Mouse (Mus musculus) heart, embryonic 14.5 days (tissue): ENCODE results near the gene Tmem206. TPM values are rescaled to one million over a fixed set of nuclear protein-coding genes. Genes with fewer than 3 reads are reported as not detected.

ENCODE experiments used
- ATAC-seq: fragments of 200-750 bp; cut with Nextera tagmentation; 2 replicates; pipeline ENCODE4 v1.8.0; 2017; ENCODE audit warnings: low read depth, moderate TSS enrichment; ENCODE audit not compliant: insufficient number of reproducible peaks, insufficient read depth, low FRiP score
- H3K27ac ChIP-seq, 2 experiments: fragments of 200-500 bp in 1 of 2; fragments of 300-500 bp in 1 of 2; sonication (generic) in 1 of 2; replicated peaks in 1 of 2; 2 replicates each; pipeline ENCODE4 v1.5.1; 2012 to 2014; ENCODE audit warnings: low read depth in 2 of 2, low read length in 2 of 2, control low read depth in 1 of 2, mild to moderate bottlenecking in 1 of 2, mixed read lengths in 1 of 2; ENCODE audit not compliant: control insufficient read depth in 1 of 2, insufficient read depth in 1 of 2
- H3K27me3 ChIP-seq: fragments of 300-500 bp; sonication (generic); 2 replicates; pipeline ENCODE4 v1.6.1; 2014; ENCODE audit warnings: mild to moderate bottlenecking, low read length, control low read depth; ENCODE audit not compliant: control insufficient read depth, insufficient read depth
- H3K36me3 ChIP-seq: fragments of 300-500 bp; sonication (generic); 2 replicates; pipeline ENCODE4 v1.6.1; 2014; ENCODE audit warnings: mild to moderate bottlenecking, control low read depth, low read length, mixed read lengths; ENCODE audit not compliant: control insufficient read depth, insufficient read depth
- H3K4me1 ChIP-seq, 2 experiments: fragments of 200-500 bp in 1 of 2; fragments of 300-500 bp in 1 of 2; sonication (generic) in 1 of 2; 2 replicates each; pipeline ENCODE4 v1.6.1; 2012 to 2014; ENCODE audit warnings: low read length in 2 of 2, control low read depth in 1 of 2, mixed read lengths in 1 of 2; ENCODE audit not compliant: control insufficient read depth in 2 of 2, insufficient read depth in 2 of 2
- H3K4me2 ChIP-seq: fragments of 300-500 bp; sonication (generic); 2 replicates; pipeline ENCODE4 v1.6.1; 2014; ENCODE audit warnings: mild to moderate bottlenecking, low read length
- H3K4me3 ChIP-seq, 2 experiments: fragments of 200-500 bp in 1 of 2; fragments of 300-500 bp in 1 of 2; sonication (generic) in 1 of 2; 2 replicates each; pipeline ENCODE4 v1.5.1; 2012 to 2014; ENCODE audit warnings: low read length in 2 of 2, mild to moderate bottlenecking in 2 of 2, control low read depth in 1 of 2, low read depth in 1 of 2, moderate library complexity in 1 of 2; ENCODE audit not compliant: control insufficient read depth in 1 of 2, insufficient read depth in 1 of 2
- H3K9ac ChIP-seq: fragments of 300-500 bp; sonication (generic); 2 replicates; pipeline ENCODE4 v1.6.1; 2014; ENCODE audit warnings: mild to moderate bottlenecking, low read length
- H3K9me3 ChIP-seq: fragments of 300-500 bp; sonication (generic); 2 replicates; pipeline ENCODE4 v1.6.1; 2016; ENCODE audit warnings: low read length, control low read depth; ENCODE audit not compliant: control insufficient read depth
- WGBS: fragments of 180-500 bp; shearing (Covaris S2); extraction: QIAGEN DNeasy Blood & Tissue Kit; methylation state at CpG from one replicate; pipeline ENCODE4 v1.1.7; 2014; 5-methylcytosine and 5-hydroxymethylcytosine counted together
- polyA plus RNA-seq: library from polyadenylated mRNA; unstranded; fragments of >200 nt; fragmentation: Nextera tagmentation; extraction: Ambion mirVana; gene quantifications from 2 replicates; pipeline ENCODE4 v1.2.1, GENCODE M21; 2014

Tmem206 gene
- polyA plus RNA-seq, 1 experiment from 2014 or later: 20.9 TPM

DNA sequence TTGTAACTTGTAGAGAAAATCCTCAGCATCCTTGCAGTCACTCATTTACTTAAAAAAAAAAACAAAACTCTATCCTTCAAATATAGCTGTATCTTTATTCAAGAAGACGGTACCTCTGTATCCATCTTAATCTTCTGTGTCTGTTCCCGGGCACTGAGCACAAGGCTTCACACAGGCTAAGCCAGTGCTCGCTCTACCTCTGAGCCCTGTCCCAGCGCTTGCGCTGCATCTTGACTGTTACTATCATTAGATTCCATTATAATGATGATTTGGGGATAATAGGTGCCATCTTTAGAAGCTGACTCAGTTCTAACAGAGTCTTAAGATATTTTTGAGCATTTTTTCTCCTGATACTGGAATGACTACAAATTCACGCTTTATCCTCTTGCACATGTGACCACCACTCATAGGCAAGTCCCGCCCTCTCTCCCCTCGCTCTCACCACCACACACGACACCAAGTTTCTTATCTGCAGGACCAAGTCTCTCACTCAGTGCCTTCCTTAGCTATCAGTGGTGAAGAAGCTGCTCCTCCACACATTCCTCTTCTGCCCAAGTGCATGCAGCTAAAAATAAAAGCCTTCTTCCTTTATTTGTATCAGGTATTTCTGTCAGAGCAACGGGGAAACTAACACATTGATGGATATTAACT lies 49.4 kb downstream of the Tmem206 start:
- H3K4me3 ChIP-seq: no peak overlapping the region
- peaks cover 15% of the 10 kb centered on the region; the same call in 1 of the 2 replicates for H3K36me3 ChIP-seq
- WGBS: 49% methylated on average over 10 of the region's 10 CpGs
- H3K9ac ChIP-seq: no peak overlapping the region
- H3K27me3 ChIP-seq: no peaks in the 10 kb centered on the region
- H3K4me2 ChIP-seq: peak overlapping the region; percentile 9
- no peak for ATAC-seq
- no peaks in the 10 kb centered on the region for H3K9me3 ChIP-seq
- H3K4me1 ChIP-seq: peaks cover 9 to 32% of the 10 kb centered on the region in 2 experiments
- H3K27ac ChIP-seq: 0 out of 4 replicates have a peak overlapping the region, but pooled peaks of 1 of the 2 experiments have one; percentile 1

DNA sequence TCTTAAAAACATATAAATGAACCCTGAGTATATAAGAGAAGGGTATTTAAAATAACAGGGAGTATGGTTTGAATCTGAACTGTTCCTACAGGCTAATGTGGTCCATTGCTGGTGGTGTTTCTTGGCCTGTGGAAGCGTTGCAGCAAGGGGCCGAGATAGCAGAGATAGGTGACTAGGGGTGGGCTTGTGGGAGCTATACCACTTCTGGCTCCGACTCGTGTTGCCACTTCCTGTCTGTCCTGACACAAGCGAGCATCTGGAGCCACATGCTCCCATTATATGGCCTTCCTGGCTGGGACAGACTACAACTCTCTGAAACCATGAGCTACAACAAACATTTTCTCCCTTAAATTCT lies 49.9 kb downstream of the Tmem206 start:
- no peak overlapping the region for H3K9ac ChIP-seq
- whole genome bisulfite sequencing: 30% methylated on average over 5 of the region's 5 CpGs
- peak overlapping the region; percentile 9 for H3K4me2 ChIP-seq
- no peak for ATAC-seq
- H3K4me3 ChIP-seq: no peak overlapping the region
- no peaks in the 10 kb centered on the region for H3K9me3 ChIP-seq
- no peaks in the 10 kb centered on the region for H3K27me3 ChIP-seq
- H3K4me1 ChIP-seq: peaks cover 9 to 32% of the 10 kb centered on the region in 2 experiments
- H3K27ac ChIP-seq: no peak overlapping the region
- H3K36me3 ChIP-seq: peaks cover 12% of the 10 kb centered on the region; the same call in 1 of the 2 replicates

DNA sequence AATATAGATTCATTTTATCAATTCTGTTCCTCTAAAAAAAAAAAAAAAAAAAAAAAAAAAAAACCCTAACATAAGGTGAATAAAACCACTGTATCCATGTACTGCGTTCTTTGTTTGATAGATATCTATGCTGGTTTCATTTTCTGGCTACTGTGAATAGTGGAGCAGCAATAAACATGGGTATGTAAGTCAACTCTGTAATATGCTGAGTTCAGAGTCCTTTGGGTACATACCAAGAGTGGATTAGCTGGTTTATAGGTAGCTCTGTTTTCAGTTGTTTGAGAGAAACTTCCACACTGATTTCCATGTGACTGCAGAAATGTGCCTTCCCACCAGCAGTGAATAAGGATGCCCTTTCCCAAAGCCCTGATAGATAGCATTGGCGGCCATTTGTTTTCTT lies 52.4 kb downstream of the Tmem206 start:
- Histone ChIP-seq H3K4me2 (no peak overlapping the region), H3K36me3 (no peaks in the 10 kb centered on the region), H3K27me3 (no peaks in the 10 kb centered on the region), H3K9ac (no peak overlapping the region), H3K4me3 (no peak overlapping the region), H3K27ac (no peak overlapping the region), H3K9me3 (no peaks in the 10 kb centered on the region), H3K4me1 (peaks cover 8 to 30% of the 10 kb centered on the region in 2 experiments)
- ATAC-seq: no peak
- WGBS: 90% methylated on average over 2 of the region's 2 CpGs

DNA sequence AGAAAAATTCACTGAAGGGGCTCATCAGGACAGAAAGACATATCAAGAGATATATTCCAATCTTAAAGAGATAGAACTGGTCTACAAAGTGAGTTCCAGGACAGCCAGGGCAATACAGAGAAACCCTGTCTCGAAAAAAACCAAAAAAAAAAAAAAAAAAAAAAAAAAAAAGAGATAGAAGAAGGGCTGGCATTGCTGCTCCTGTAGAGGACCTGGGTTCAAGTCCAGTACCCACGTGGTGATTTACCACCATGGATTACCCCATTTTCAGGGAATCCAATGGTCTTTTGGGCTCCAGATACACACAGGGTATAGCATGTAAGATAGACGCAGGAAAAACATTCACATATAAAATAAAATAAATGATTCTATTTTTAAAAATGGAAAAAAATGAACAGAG lies 55.1 kb downstream of the Tmem206 start:
- H3K9ac ChIP-seq: no peak overlapping the region
- no peak for ATAC-seq

DNA sequence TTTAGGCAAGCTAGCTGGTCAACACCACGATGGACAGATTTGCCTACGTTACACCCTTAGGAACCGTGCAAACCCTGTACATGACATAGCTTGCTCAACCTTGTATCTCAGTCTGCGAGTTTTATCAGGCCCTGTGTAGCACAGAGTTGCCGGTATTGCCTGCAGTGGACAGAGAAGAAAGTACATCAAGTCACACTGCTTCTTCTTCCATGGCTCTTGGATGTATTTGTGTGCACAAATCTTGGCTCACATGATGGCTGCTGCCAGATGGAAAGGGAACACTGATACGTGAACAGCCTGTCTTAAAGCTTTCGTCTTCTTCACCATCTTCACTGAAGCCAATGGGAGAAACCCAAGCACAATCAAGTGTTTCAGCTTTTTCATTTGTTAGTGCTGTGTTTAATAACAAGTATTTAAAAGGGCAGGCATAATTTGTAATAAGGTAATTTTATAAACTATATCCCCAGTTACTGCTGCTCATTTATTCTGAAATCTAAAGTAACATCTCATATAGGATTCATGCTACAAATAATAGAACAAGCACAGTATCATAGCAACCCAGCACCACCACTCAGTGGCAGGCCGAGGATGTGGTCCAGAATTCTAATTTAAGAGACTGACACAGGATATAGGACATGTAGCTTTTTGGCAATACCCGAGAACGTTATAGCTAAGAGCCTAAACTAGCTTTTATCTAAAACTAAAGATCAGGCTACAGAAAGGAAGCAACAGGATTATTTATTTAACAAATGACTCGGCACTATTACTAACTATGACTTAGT lies 56.4 kb downstream of the Tmem206 start:
- no peak overlapping the region for H3K4me3 ChIP-seq
- H3K36me3 ChIP-seq: no peaks in the 10 kb centered on the region
- H3K4me2 ChIP-seq: no peak overlapping the region
- no peaks in the 10 kb centered on the region for H3K27me3 ChIP-seq
- WGBS: 62% methylated on average over 11 of the region's 11 CpGs
- no peak overlapping the region for H3K27ac ChIP-seq
- no peaks in the 10 kb centered on the region for H3K9me3 ChIP-seq
- H3K4me1 ChIP-seq: peaks cover 0 to 8% of the 10 kb centered on the region in 2 experiments; a peak in 2 of 4 replicates
- ATAC-seq: no peak
- H3K9ac ChIP-seq: no peak overlapping the region

More for the DNA sequence above, 55.1 kb downstream of the Tmem206 start:
- no peak overlapping the region for H3K4me2 ChIP-seq
- H3K36me3 ChIP-seq: no peaks in the 10 kb centered on the region
- peaks cover 0 to 12% of the 10 kb centered on the region in 2 experiments; a peak in 2 of 4 replicates for H3K4me1 ChIP-seq
- H3K4me3 ChIP-seq: no peak overlapping the region
- H3K27ac ChIP-seq: no peak overlapping the region
- WGBS: 86% methylated on average over 3 of the region's 3 CpGs
- no peaks in the 10 kb centered on the region for H3K27me3 ChIP-seq
- no peaks in the 10 kb centered on the region for H3K9me3 ChIP-seq

DNA sequence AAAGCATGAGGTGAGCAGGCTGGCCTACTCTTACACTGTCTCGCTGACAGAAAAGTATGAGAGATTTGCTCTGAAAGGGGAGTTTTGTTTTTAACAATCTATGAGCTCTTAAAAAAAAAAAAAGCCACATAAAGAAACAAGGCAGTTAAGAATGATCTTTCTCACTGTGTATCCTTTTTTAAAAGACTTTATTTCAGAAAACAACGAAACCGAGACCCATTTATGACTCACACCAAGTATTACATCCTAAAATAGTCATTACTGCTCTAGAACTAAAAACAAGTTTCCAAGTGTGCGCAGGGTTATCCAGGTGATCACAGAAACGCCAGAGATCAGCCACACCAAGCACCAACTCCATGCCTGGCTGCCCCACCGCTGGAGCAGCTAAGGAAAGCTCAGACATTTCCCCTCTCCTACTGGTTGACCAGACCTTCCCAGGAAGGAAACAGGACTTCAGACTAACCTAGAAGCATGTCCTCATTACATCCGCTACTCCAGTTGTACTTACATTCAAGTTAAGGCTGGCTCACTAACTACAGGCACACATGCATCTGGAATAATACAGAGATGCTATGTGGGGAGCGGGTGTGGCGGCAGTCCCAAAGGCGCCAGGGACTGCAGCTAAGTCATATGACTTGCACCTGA lies 59.2 kb downstream of the Tmem206 start:
- no peaks in the 10 kb centered on the region for H3K36me3 ChIP-seq
- 91% methylated on average over 10 of the region's 10 CpGs for WGBS
- no peak for ATAC-seq
- H3K27me3 ChIP-seq: no peaks in the 10 kb centered on the region
- H3K4me3 ChIP-seq: no peak overlapping the region
- no peak overlapping the region for H3K27ac ChIP-seq
- no peak overlapping the region for H3K4me2 ChIP-seq
- H3K9ac ChIP-seq: no peak overlapping the region
- no peaks in the 10 kb centered on the region for H3K9me3 ChIP-seq
- H3K4me1 ChIP-seq: peaks cover 0 to 8% of the 10 kb centered on the region in 2 experiments; a peak in 2 of 4 replicates

DNA sequence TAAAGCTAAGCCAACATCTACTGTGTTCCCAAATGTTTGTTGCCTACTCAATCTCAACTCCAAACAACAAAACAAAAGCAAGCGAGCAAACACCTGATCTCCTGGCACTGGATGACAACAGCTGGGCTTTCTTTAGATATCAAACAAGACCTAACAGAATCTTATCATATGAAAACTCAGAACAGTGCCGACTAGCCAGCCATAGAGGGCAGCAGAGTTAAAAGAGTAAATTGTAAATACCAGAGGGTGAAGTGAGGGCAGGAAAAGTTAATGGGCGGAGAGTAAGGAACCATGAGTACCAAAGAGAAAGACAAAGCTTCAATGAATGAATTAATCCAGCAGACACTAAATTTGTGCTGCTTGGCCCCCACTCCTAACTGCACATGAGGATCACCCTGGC lies 65.6 kb downstream of the Tmem206 start:
- H3K4me1 ChIP-seq: peaks cover 0 to 28% of the 10 kb centered on the region in 2 experiments; a peak in 3 of 4 replicates
- 10% methylated on average over 3 of the region's 3 CpGs for whole genome bisulfite sequencing
- no peaks in the 10 kb centered on the region for H3K36me3 ChIP-seq
- H3K9me3 ChIP-seq: no peaks in the 10 kb centered on the region
- no peaks in the 10 kb centered on the region for H3K27me3 ChIP-seq
- ATAC-seq: 0 out of 2 replicates have a peak, but pooled peaks have one; percentile 50
- no peak overlapping the region for H3K27ac ChIP-seq
- H3K9ac ChIP-seq: no peak overlapping the region
- no peak overlapping the region for H3K4me2 ChIP-seq
- H3K4me3 ChIP-seq: no peak overlapping the region
